ENCODE assay signal across 8 mouse cellular contexts in genomic region chr12:83114396-83115053, GRCm38 (mm10).
DNase-seq lines count a peak whose midpoint lies in the region; ATAC-seq and TF ChIP-seq lines count a peak whose summit lies in the region.

No protein-coding gene starts in this region.

- H3K9me3 ChIP-seq in heart, embryonic 11.5 days (replicated peaks; ENCODE audit: control insufficient read depth, low read length), result no peaks in the 10 kb centered on the region
- no peaks in the 10 kb centered on the region for H3K9me3 ChIP-seq in forebrain, embryonic 10.5 days
- no peaks in the 10 kb centered on the region for H3K9me3 ChIP-seq in hindbrain, embryonic 14.5 days (ENCODE audit: control insufficient read depth, low read length)
- H3K9me3 ChIP-seq in midbrain, embryonic 13.5 days, result no peaks in the 10 kb centered on the region

- H3K27ac ChIP-seq in heart, adult 2 months, result no peak overlapping the region
- no peak overlapping the region for H3K27ac ChIP-seq in heart, embryonic 11.5 days (ENCODE audit: low read depth, low read length)
- no peak overlapping the region for H3K27ac ChIP-seq in forebrain, embryonic 10.5 days
- peak overlapping the region; percentile 32; the same call in 1 of the 2 replicates for H3K27ac ChIP-seq in hindbrain, embryonic 14.5 days
- H3K27ac ChIP-seq in midbrain, embryonic 13.5 days, result no peak overlapping the region

- ATAC-seq in heart, embryonic 11.5 days (replicated peaks; ENCODE audit: insufficient number of reproducible peaks, low FRiP score, low TSS enrichment), result no peak
- peak; percentile 47; the same call in 1 of the 2 replicates for ATAC-seq in hindbrain, embryonic 14.5 days (ENCODE audit: low FRiP score)
- peak; percentile 76 for ATAC-seq in midbrain, embryonic 13.5 days

- no peaks in the 10 kb centered on the region for H3K27me3 ChIP-seq in heart, adult 2 months (ENCODE audit: control insufficient read depth, insufficient read depth, low read length)
- H3K27me3 ChIP-seq in heart, embryonic 11.5 days (ENCODE audit: control insufficient read depth, insufficient read depth, low read length), result no peaks in the 10 kb centered on the region
- H3K27me3 ChIP-seq in forebrain, embryonic 10.5 days (ENCODE audit: poor library complexity, severe bottlenecking), result no peaks in the 10 kb centered on the region
- H3K27me3 ChIP-seq in hindbrain, embryonic 14.5 days (ENCODE audit: control insufficient read depth, insufficient read depth, low read length), result no peaks in the 10 kb centered on the region
- no peaks in the 10 kb centered on the region for H3K27me3 ChIP-seq in midbrain, embryonic 13.5 days

- no peaks in the 10 kb centered on the region for H3K79me2 ChIP-seq in heart, adult 2 months (replicated peaks; ENCODE audit: control insufficient read depth, insufficient read depth, low read length)

- peak; percentile 51 to 79 for DNase-seq in heart, adult 2 months
- peak; percentile 45 for DNase-seq in c-Kit-negative CD71-positive TER-119-positive erythroid progenitor cells, embryonic 14.5 days (ENCODE audit: low read depth, low spot score)
- peak; percentile 50 for DNase-seq in forebrain, embryonic 10.5 days (ENCODE audit: extremely low spot score, low spot score)
- DNase-seq in hindbrain, embryonic 14.5 days (ENCODE audit: low spot score), result peak; percentile 88
- peak; percentile 45 for DNase-seq in left cerebral cortex, adult 11 months (ENCODE audit: low spot score)
- DNase-seq in spleen, postnatal 14 days (ENCODE audit: low spot score in 2 of 2), result peak; percentile 22 to 51

- peak; percentile 83; the same call in 1 of the 2 replicates for TF ChIP-seq EP300 in heart, adult 2 months (IDR thresholded peaks at IDR 0.05; ENCODE audit: insufficient read depth, low read depth, low read length)

- 36% methylated on average over 5 of the region's 5 CpGs for WGBS in heart, adult 2 months
- 41% methylated on average over 5 of the region's 5 CpGs for WGBS in heart, embryonic 11.5 days (ENCODE audit: insufficient replicate concordance)
- whole genome bisulfite sequencing in forebrain, embryonic 10.5 days, result 57% methylated on average over 5 of the region's 5 CpGs
- WGBS in hindbrain, embryonic 14.5 days, result 29% methylated on average over 5 of the region's 5 CpGs
- 34% methylated on average over 5 of the region's 5 CpGs for WGBS in midbrain, embryonic 13.5 days

- no peak overlapping the region for H3K4me3 ChIP-seq in heart, adult 2 months
- H3K4me3 ChIP-seq in heart, embryonic 11.5 days (ENCODE audit: low read depth, low read length), result no peak overlapping the region
- no peak overlapping the region for H3K4me3 ChIP-seq in forebrain, embryonic 10.5 days
- H3K4me3 ChIP-seq in hindbrain, embryonic 14.5 days (replicated peaks; ENCODE audit: low read length), result no peak overlapping the region
- H3K4me3 ChIP-seq in midbrain, embryonic 13.5 days (replicated peaks), result no peak overlapping the region

- H3K36me3 ChIP-seq in heart, adult 2 months (ENCODE audit: control insufficient read depth, insufficient read depth, low read length), result no peaks in the 10 kb centered on the region
- H3K36me3 ChIP-seq in heart, embryonic 11.5 days (ENCODE audit: control insufficient read depth, insufficient read depth, low read length), result no peaks in the 10 kb centered on the region
- H3K36me3 ChIP-seq in forebrain, embryonic 10.5 days (replicated peaks), result no peaks in the 10 kb centered on the region
- H3K36me3 ChIP-seq in hindbrain, embryonic 14.5 days (replicated peaks; ENCODE audit: control insufficient read depth, insufficient read depth), result no peaks in the 10 kb centered on the region
- H3K36me3 ChIP-seq in midbrain, embryonic 13.5 days, result no peaks in the 10 kb centered on the region

- no peak for TF ChIP-seq POLR2A in heart, adult 2 months (IDR thresholded peaks at IDR 0.05; ENCODE audit: insufficient read depth, low read depth, low read length)

- H3K4me1 ChIP-seq in heart, adult 2 months (ENCODE audit: control insufficient read depth, insufficient read depth, low read length), result 0 out of 2 replicates have a peak, but pooled peaks cover 1% of the 10 kb centered on the region
- H3K4me1 ChIP-seq in heart, embryonic 11.5 days (ENCODE audit: control insufficient read depth, insufficient read depth, low read length), result peaks cover 8% of the 10 kb centered on the region
- H3K4me1 ChIP-seq in forebrain, embryonic 10.5 days, result peaks cover 17% of the 10 kb centered on the region
- peaks cover 31% of the 10 kb centered on the region for H3K4me1 ChIP-seq in hindbrain, embryonic 14.5 days (replicated peaks; ENCODE audit: control insufficient read depth, insufficient read depth, low read length)
- H3K4me1 ChIP-seq in midbrain, embryonic 13.5 days (replicated peaks), result peaks cover 29% of the 10 kb centered on the region

- H3K4me2 ChIP-seq in heart, embryonic 11.5 days, result no peak overlapping the region
- H3K4me2 ChIP-seq in hindbrain, embryonic 14.5 days (replicated peaks), result no peak overlapping the region
- H3K4me2 ChIP-seq in midbrain, embryonic 13.5 days (replicated peaks), result no peak overlapping the region

- intact Hi-C loops in heart, adult 2 months (cut with DNase I), result loop anchor here (1.0 to 5.0 kb wide), 2 partner anchors 253 to 388 kb away; no protein-coding TSS in a partner anchor

- TF ChIP-seq CTCF in heart, adult 2 months (IDR thresholded peaks at IDR 0.05), result peak; percentile 79

- no peak overlapping the region for H3K9ac ChIP-seq in heart, adult 2 months (ENCODE audit: low read depth, low read length)
- no peak overlapping the region for H3K9ac ChIP-seq in heart, embryonic 11.5 days (ENCODE audit: low read depth, low read length)
- H3K9ac ChIP-seq in hindbrain, embryonic 14.5 days, result no peak overlapping the region
- no peak overlapping the region for H3K9ac ChIP-seq in midbrain, embryonic 13.5 days (replicated peaks)

Comparison
In these comparisons a context has a peak if more than half of its experiments do, and no peak if none do; other contexts are left out.
1. DNase-seq: peak in every context shown above with its lines; median percentile 88 in hindbrain, embryonic 14.5 days; 65 in heart, adult 2 months; 50 in forebrain, embryonic 10.5 days; 45 in c-Kit-negative CD71-positive TER-119-positive erythroid progenitor cells, embryonic 14.5 days; 45 in left cerebral cortex, adult 11 months; 36 in spleen, postnatal 14 days.